Mouse (Mus musculus): ENCODE measurements at regions not wholly inside any gene's neighbourhood (a gene's known extent, or its start where the extent isn't known, plus 50 kb on each side); places are given as distances from the start of the nearest gene placed in this dataset.

GRCm38 (mm10) chr7:115388874-115389273, 645.4 kb downstream of the Insc start:
- TF ChIP-seq CTCF (IDR thresholded peaks at IDR 0.05; ENCODE audit: low read depth, low read length) (no peak), POLR2A (IDR thresholded peaks at IDR 0.05; ENCODE audit: extremely low read depth, insufficient read depth, low read length) (no peak)
